Mouse (Mus musculus): ENCODE results near the gene Aagab. TPM values are rescaled to one million over a fixed set of nuclear protein-coding genes. Genes with fewer than 3 reads are reported as not detected.

Aagab gene
- polyA plus RNA-seq, 1 experiment = 46.5 TPM

DNA sequence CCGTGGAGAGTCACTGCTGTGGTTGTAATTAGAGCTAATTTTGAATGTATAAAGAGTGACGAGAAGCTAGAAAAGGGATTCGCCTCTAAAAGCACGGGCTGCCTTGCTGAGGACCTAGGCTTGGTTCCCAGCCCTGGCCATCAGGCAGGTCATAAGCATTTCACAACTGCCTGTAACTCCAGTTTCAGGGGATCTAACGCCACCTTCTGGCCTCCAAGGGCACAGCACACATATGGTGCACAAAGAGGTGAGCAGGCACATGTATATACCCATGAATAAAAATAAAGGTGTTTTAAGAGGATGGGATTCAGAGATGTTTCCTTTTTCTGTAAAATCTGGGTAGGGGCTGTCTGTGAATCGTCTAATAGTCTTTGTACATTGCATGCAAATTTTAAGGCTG lies 7.8 kb downstream of the Aagab start:
- Histone ChIP-seq H3K36me3 (ENCODE audit: control insufficient read depth, insufficient read depth, low read length) (no peaks in the 10 kb centered on the region), H3K4me3 (ENCODE audit: control insufficient read depth, insufficient read depth, low read length) (no peak overlapping the region), H3K27ac (ENCODE audit: control insufficient read depth, insufficient read depth, low read length) (no peak overlapping the region), H3K4me1 (replicated peaks; ENCODE audit: control insufficient read depth, insufficient read depth, low read length) (peaks cover 49% of the 10 kb centered on the region), H3K27me3 (ENCODE audit: control insufficient read depth, insufficient read depth, low read length) (no peaks in the 10 kb centered on the region)
- WGBS = 77% methylated on average over 6 of the region's 6 CpGs
- no peak for DNase-seq
- no peak for TF ChIP-seq POLR2A (IDR thresholded peaks at IDR 0.05; ENCODE audit: control insufficient read depth, extremely low read depth, insufficient read depth, low read length, poor library complexity)
- TF ChIP-seq CTCF (IDR thresholded peaks at IDR 0.05; ENCODE audit: borderline replicate concordance, control insufficient read depth, extremely low read depth, insufficient read depth, low read length, poor library complexity) = no peak

DNA sequence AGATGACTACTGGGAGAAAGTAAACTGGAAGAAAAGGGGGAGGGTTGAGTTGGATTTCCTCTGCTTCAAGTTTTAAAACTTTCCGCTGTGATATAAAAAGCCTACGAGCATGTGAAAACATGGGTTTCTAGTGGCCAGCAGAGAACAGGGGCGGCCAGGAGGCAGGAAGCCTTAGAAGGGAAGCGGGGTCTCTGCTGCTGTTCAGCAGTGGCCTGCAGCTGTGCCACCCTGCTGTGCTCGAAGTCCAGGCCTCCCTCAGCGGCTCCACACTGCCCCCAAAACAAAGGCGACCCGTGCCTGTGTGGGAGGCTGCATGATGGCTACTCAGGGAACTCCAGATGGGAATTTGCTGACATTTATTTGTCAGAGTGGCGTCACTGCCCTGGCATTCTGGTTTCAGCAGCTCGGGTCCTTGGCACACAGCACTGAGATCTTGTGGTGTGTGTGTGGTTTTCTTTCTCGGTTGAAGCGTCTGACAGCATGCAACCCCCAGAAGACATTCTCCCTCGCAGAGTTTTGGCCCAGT lies 8.4 kb downstream of the Aagab start:
- Histone ChIP-seq H3K36me3 (ENCODE audit: control insufficient read depth, insufficient read depth, low read length) (no peaks in the 10 kb centered on the region), H3K27me3 (ENCODE audit: control insufficient read depth, insufficient read depth, low read length) (no peaks in the 10 kb centered on the region), H3K27ac (ENCODE audit: control insufficient read depth, insufficient read depth, low read length) (peak overlapping the region; percentile 64), H3K4me1 (replicated peaks; ENCODE audit: control insufficient read depth, insufficient read depth, low read length) (peaks cover 47% of the 10 kb centered on the region), H3K4me3 (ENCODE audit: control insufficient read depth, insufficient read depth, low read length) (peak overlapping the region; percentile 6; the same call in 1 of the 2 replicates)
- 4% methylated on average over 13 of the region's 13 CpGs for WGBS
- peak; percentile 30 for DNase-seq
- TF ChIP-seq POLR2A (IDR thresholded peaks at IDR 0.05; ENCODE audit: control insufficient read depth, extremely low read depth, insufficient read depth, low read length, poor library complexity) (no peak), CTCF (IDR thresholded peaks at IDR 0.05; ENCODE audit: borderline replicate concordance, control insufficient read depth, extremely low read depth, insufficient read depth, low read length, poor library complexity) (no peak)

- no peak overlapping the region for H3K27ac ChIP-seq (ENCODE audit: control insufficient read depth, insufficient read depth, low read length)
- 31% methylated on average over 5 of the region's 5 CpGs for WGBS
- peaks cover 5% of the 10 kb centered on the region for H3K36me3 ChIP-seq (ENCODE audit: control insufficient read depth, insufficient read depth, low read length)
- TF ChIP-seq CTCF (IDR thresholded peaks at IDR 0.05; ENCODE audit: borderline replicate concordance, control insufficient read depth, extremely low read depth, insufficient read depth, low read length, poor library complexity) (no peak), POLR2A (IDR thresholded peaks at IDR 0.05; ENCODE audit: control insufficient read depth, extremely low read depth, insufficient read depth, low read length, poor library complexity) (no peak)
- no peak for DNase-seq
- H3K4me1 ChIP-seq (replicated peaks; ENCODE audit: control insufficient read depth, insufficient read depth, low read length) = peaks cover 47% of the 10 kb centered on the region
- H3K4me3 ChIP-seq (ENCODE audit: control insufficient read depth, insufficient read depth, low read length) = no peak overlapping the region
- H3K27me3 ChIP-seq (ENCODE audit: control insufficient read depth, insufficient read depth, low read length) = no peaks in the 10 kb centered on the region
These were observed 9.5 kb downstream of the Aagab start for GRCm38 (mm10) chr9:63611967-63612366.

DNA sequence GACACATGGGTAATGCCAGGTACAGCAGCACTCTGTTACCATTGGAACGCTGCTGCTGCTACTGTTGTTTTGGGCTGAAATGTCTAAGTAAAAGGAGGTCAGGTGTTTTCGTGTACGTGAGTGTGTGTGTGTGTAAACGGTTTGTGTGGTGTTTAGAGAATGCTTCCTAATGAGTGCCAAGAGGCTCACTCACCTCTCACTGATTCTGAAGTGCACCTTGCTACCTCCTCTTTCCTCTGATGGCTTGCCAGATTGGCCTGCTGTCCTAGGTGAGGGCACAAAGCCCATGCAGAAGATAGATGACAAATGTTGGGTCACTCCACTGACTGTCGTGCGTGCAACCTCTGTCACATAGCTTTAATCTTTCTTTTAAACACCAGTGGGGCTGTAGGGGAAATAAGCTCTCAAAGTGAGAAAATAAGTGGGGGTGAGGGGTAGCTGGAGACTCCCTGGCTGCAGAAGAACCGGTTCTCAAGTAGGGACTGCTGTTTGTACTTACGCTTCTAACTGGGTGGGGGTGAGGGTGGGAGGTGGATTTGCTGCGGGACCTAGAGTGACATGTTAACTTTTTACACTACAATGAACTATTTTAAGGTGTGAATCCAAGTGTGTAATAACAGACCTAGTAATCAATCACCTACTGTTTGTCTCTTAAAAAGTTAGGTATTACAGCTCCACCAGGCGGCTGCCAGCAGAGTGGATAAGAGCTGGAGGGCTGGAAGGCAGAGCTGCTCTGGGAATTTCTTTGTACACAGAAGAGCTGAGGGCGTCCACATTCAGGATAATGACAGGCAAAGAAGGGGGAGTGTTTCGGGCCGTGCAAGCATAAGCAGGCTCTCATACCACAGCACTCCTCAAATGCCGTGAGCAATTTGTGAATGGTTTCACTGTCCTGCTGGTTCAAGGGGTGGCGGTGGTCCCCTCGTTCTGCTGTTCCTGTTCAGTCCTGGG lies 10.4 kb downstream of the Aagab start:
- no peaks in the 10 kb centered on the region for H3K27me3 ChIP-seq (ENCODE audit: control insufficient read depth, insufficient read depth, low read length)
- peaks cover 45% of the 10 kb centered on the region for H3K4me1 ChIP-seq (replicated peaks; ENCODE audit: control insufficient read depth, insufficient read depth, low read length)
- H3K36me3 ChIP-seq (ENCODE audit: control insufficient read depth, insufficient read depth, low read length) = peaks cover 13% of the 10 kb centered on the region
- DNase-seq = no peak
- TF ChIP-seq CTCF (IDR thresholded peaks at IDR 0.05; ENCODE audit: borderline replicate concordance, control insufficient read depth, extremely low read depth, insufficient read depth, low read length, poor library complexity) (no peak), POLR2A (IDR thresholded peaks at IDR 0.05; ENCODE audit: control insufficient read depth, extremely low read depth, insufficient read depth, low read length, poor library complexity) (no peak)
- H3K4me3 ChIP-seq (ENCODE audit: control insufficient read depth, insufficient read depth, low read length) = no peak overlapping the region
- 71% methylated on average over 16 of the region's 16 CpGs for WGBS
- H3K27ac ChIP-seq (ENCODE audit: control insufficient read depth, insufficient read depth, low read length) = no peak overlapping the region

DNA sequence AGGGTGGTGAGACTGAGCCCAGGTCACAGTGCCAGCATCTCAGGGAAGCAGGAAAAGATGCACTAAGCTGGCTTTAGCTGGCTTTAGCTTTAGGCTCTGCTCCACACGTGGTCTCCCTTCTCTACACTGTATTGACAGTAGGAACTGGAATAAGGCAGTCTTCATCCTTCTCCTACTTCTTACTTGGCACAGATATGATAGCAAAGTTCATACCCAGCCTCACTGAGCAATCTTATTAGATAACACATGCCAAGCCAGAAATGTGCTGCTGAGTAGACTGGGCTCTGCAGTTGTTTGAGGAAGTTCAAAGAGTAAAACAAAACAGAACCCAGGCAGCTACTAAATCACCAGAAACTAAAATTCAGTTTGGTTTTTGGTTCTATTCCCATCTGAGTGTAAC lies 11.1 kb downstream of the Aagab start:
- no peak for TF ChIP-seq CTCF (IDR thresholded peaks at IDR 0.05; ENCODE audit: borderline replicate concordance, control insufficient read depth, extremely low read depth, insufficient read depth, low read length, poor library complexity)
- no peak for TF ChIP-seq POLR2A (IDR thresholded peaks at IDR 0.05; ENCODE audit: control insufficient read depth, extremely low read depth, insufficient read depth, low read length, poor library complexity)
- DNase-seq = no peak
- H3K36me3 ChIP-seq (ENCODE audit: control insufficient read depth, insufficient read depth, low read length) = peaks cover 19% of the 10 kb centered on the region
- peaks cover 39% of the 10 kb centered on the region for H3K4me1 ChIP-seq (replicated peaks; ENCODE audit: control insufficient read depth, insufficient read depth, low read length)
- no peak overlapping the region for H3K27ac ChIP-seq (ENCODE audit: control insufficient read depth, insufficient read depth, low read length)
- no peaks in the 10 kb centered on the region for H3K27me3 ChIP-seq (ENCODE audit: control insufficient read depth, insufficient read depth, low read length)
- no peak overlapping the region for H3K4me3 ChIP-seq (ENCODE audit: control insufficient read depth, insufficient read depth, low read length)
- 20% methylated on average over 1 of the region's 1 CpGs for WGBS

- TF ChIP-seq CTCF (IDR thresholded peaks at IDR 0.05; ENCODE audit: borderline replicate concordance, control insufficient read depth, extremely low read depth, insufficient read depth, low read length, poor library complexity) (no peak), POLR2A (IDR thresholded peaks at IDR 0.05; ENCODE audit: control insufficient read depth, extremely low read depth, insufficient read depth, low read length, poor library complexity) (no peak)
- 55% methylated on average over 11 of the region's 11 CpGs for WGBS
- H3K27me3 ChIP-seq (ENCODE audit: control insufficient read depth, insufficient read depth, low read length) = no peaks in the 10 kb centered on the region
- H3K27ac ChIP-seq (ENCODE audit: control insufficient read depth, insufficient read depth, low read length) = no peak overlapping the region
- DNase-seq = no peak
- peaks cover 25% of the 10 kb centered on the region for H3K36me3 ChIP-seq (ENCODE audit: control insufficient read depth, insufficient read depth, low read length)
- H3K4me3 ChIP-seq (ENCODE audit: control insufficient read depth, insufficient read depth, low read length) = no peak overlapping the region
- H3K4me1 ChIP-seq (replicated peaks; ENCODE audit: control insufficient read depth, insufficient read depth, low read length) = peaks cover 34% of the 10 kb centered on the region
These were observed 11.8 kb downstream of the Aagab start for GRCm38 (mm10) chr9:63614018-63614985.
